Mouse (Mus musculus) liver, embryonic 13.5 days (tissue): ENCODE data around the gene H2-Q1. TPM values are rescaled to one million over a fixed set of nuclear protein-coding genes. Genes with fewer than 3 reads are reported as not detected.
A peak's percentile ranks its signal among the peaks of the same experiment; 100 is the strongest.
"Not testable (repeated sequence)": the region's sequence is repeated elsewhere in the genome, so short reads cannot be mapped to it uniquely, and the experiment has no call there.

Experiments used
- ATAC-seq: fragments of 200-750 bp; cut with Nextera tagmentation; 2 replicates; pipeline ENCODE4 v1.8.0; 2017; ENCODE audit warnings: low read depth, mild to moderate bottlenecking, moderate number of reproducible peaks, moderate library complexity
- DNase-seq: peaks from one replicate; pipeline ENCODE4 v3.0.0; 2022
- H3K27ac ChIP-seq: fragments of 300-500 bp; sonication (generic); 2 replicates; pipeline ENCODE4 v1.5.1; 2015; ENCODE audit warnings: moderate library complexity, mild to moderate bottlenecking, inconsistent platforms
- H3K27me3 ChIP-seq: fragments of 300-500 bp; sonication (generic); 2 replicates; pipeline ENCODE4 v1.6.1; 2015; ENCODE audit warnings: mild to moderate bottlenecking, inconsistent platforms
- H3K36me3 ChIP-seq: fragments of 300-500 bp; sonication (generic); 2 replicates; pipeline ENCODE4 v1.6.1; 2015; ENCODE audit warnings: mild to moderate bottlenecking, inconsistent platforms
- H3K4me1 ChIP-seq: fragments of 300-500 bp; sonication (generic); replicated peaks from 2 replicates; pipeline ENCODE4 v1.6.1; 2015; ENCODE audit warnings: inconsistent platforms
- H3K4me2 ChIP-seq: fragments of 300-500 bp; sonication (generic); 2 replicates; pipeline ENCODE4 v1.6.1; 2015; ENCODE audit warnings: inconsistent platforms, mild to moderate bottlenecking, moderate library complexity
- H3K4me3 ChIP-seq: fragments of 300-500 bp; sonication (generic); replicated peaks from 2 replicates; pipeline ENCODE4 v1.5.1; 2015; ENCODE audit warnings: mild to moderate bottlenecking, inconsistent platforms
- H3K9ac ChIP-seq: fragments of 300-500 bp; sonication (generic); 2 replicates; pipeline ENCODE4 v1.6.1; 2015; ENCODE audit warnings: mild to moderate bottlenecking, inconsistent platforms
- H3K9me3 ChIP-seq: fragments of 300-500 bp; sonication (generic); replicated peaks from 2 replicates; pipeline ENCODE4 v1.6.1; 2016; ENCODE audit warnings: inconsistent platforms
- WGBS: fragments of 180-500 bp; shearing (Covaris S2); methylation state at CpG from one replicate; pipeline ENCODE4 v1.1.7; 2015; ENCODE audit not compliant: insufficient replicate concordance; 5-methylcytosine and 5-hydroxymethylcytosine counted together
- polyA plus RNA-seq: library from polyadenylated mRNA; unstranded; fragments of >200 nt; fragmentation: Nextera tagmentation; extraction: Ambion mirVana; gene quantifications from 2 replicates; pipeline ENCODE4 v1.2.1, GENCODE M21; 2015

Gene H2-Q1
- polyA plus RNA-seq, 1 experiment from 2014 or later, result 1.0 TPM

- ATAC-seq (no peak), DNase-seq (no peak)
- Histone ChIP-seq H3K4me1 (no peaks in the 10 kb centered on the region; the same call in 1 of the 2 replicates), H3K36me3 (no peaks in the 10 kb centered on the region), H3K27me3 (0 out of 2 replicates have a peak, but pooled peaks cover 6% of the 10 kb centered on the region), H3K27ac (no peak overlapping the region), H3K4me2 (no peak overlapping the region), H3K4me3 (no peak overlapping the region), H3K9ac (no peak overlapping the region), H3K9me3 (peaks cover 2% of the 10 kb centered on the region; the same call in 1 of the 2 replicates)
- WGBS, result 55% methylated on average over 2 of the region's 2 CpGs
These were observed 16.9 kb upstream of the H2-Q1 start for GRCm38 (mm10) chr17:35303271-35303670.

GRCm38 (mm10) chr17:35303756-35304350 is 16.4 kb upstream of the H2-Q1 start:
- no peak overlapping the region for H3K4me3 ChIP-seq
- no peak overlapping the region for H3K27ac ChIP-seq
- peaks cover 2% of the 10 kb centered on the region; the same call in 1 of the 2 replicates for H3K9me3 ChIP-seq
- H3K27me3 ChIP-seq, result peaks cover 8% of the 10 kb centered on the region; the same call in 1 of the 2 replicates
- ATAC-seq (peak; percentile 59), DNase-seq (no peak)
- no peak overlapping the region for H3K4me2 ChIP-seq
- 67% methylated on average over 10 of the region's 10 CpGs for WGBS
- no peak overlapping the region for H3K9ac ChIP-seq
- no peaks in the 10 kb centered on the region; the same call in 1 of the 2 replicates for H3K4me1 ChIP-seq
- no peaks in the 10 kb centered on the region for H3K36me3 ChIP-seq

DNA sequence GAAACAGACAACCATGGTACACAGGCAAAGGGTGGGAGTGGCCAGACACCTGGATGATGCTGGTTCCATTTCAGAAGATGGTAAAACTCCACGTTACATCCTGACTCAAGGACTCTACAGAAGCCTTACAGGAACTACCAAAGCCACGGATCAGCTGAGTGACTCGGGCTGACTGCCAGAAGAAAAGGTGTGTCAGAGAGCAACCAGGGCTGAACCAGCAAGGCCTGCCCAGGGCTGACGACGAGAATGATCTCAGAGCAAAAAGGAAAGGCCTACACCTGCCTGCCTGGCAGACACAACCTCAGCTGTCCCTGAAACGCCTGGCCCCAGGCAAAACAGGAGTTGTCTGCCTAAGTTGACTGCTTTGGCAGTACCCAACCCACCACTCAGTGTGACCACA is 15.7 kb upstream of the H2-Q1 start:
- Histone ChIP-seq H3K9me3 (peaks cover 2% of the 10 kb centered on the region; the same call in 1 of the 2 replicates), H3K9ac (no peak overlapping the region), H3K27ac (no peak overlapping the region), H3K27me3 (peaks cover 11% of the 10 kb centered on the region; the same call in 1 of the 2 replicates), H3K4me2 (no peak overlapping the region), H3K4me1 (no peaks in the 10 kb centered on the region; the same call in 1 of the 2 replicates), H3K4me3 (no peak overlapping the region), H3K36me3 (no peaks in the 10 kb centered on the region)
- DNase-seq (no peak), ATAC-seq (no peak)
- 39% methylated on average over 6 of the region's 6 CpGs for WGBS

- not testable (repeated sequence) for H3K4me1 ChIP-seq, H3K27ac ChIP-seq, ATAC-seq, H3K9me3 ChIP-seq, H3K4me2 ChIP-seq, H3K36me3 ChIP-seq, H3K4me3 ChIP-seq, H3K9ac ChIP-seq, DNase-seq
- H3K27me3 ChIP-seq, result peaks cover 11% of the 10 kb centered on the region; the same call in 1 of the 2 replicates
- WGBS, result 56% methylated on average over 8 of the region's 8 CpGs
These were observed 15.3 kb upstream of the H2-Q1 start for GRCm38 (mm10) chr17:35304921-35305320.

- no peak for DNase-seq
- peaks cover 42% of the 10 kb centered on the region for H3K27me3 ChIP-seq
These were observed 1.5 kb upstream of the H2-Q1 start for GRCm38 (mm10) chr17:35318671-35319070.

GRCm38 (mm10) chr17:35325124-35325523 is 4.9 kb downstream of the H2-Q1 start:
- not testable (repeated sequence) for DNase-seq, H3K9ac ChIP-seq, ATAC-seq, H3K27ac ChIP-seq, H3K4me1 ChIP-seq, H3K4me2 ChIP-seq, H3K36me3 ChIP-seq, H3K4me3 ChIP-seq, H3K9me3 ChIP-seq
- 34% methylated on average over 1 of the region's 1 CpGs for WGBS
- peaks cover 22% of the 10 kb centered on the region for H3K27me3 ChIP-seq

More at GRCm38 (mm10) chr17:35318671-35319070, 1.5 kb upstream of the H2-Q1 start:
- Histone ChIP-seq H3K4me3 (no peak overlapping the region), H3K36me3 (no peaks in the 10 kb centered on the region), H3K27ac (no peak overlapping the region), H3K4me2 (no peak overlapping the region), H3K4me1 (no peaks in the 10 kb centered on the region; the same call in 1 of the 2 replicates), H3K9ac (no peak overlapping the region), H3K9me3 (no peaks in the 10 kb centered on the region)
- ATAC-seq, result no peak

DNA sequence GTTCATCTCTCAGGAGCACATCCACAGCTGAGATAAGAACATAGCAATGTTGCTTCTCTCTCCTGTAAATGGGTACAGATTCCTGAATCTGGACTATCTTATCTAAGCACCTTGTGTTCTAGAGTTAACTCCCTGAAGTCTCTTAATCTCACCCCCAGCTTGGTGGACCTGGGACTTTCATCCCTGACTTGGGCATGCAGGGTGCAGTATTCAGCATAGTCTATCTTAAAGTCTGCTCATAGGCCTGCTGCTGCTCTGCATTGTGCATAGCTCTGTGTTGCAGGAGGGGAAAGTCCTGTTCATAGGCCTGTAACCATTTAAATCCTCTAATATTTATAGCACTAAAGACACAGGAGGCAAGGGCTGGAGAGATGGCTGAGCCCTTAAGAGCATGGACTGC is 5.8 kb downstream of the H2-Q1 start:
- not testable (repeated sequence) for ATAC-seq, H3K27ac ChIP-seq, H3K9ac ChIP-seq, DNase-seq, H3K4me1 ChIP-seq, H3K9me3 ChIP-seq, H3K36me3 ChIP-seq, H3K4me3 ChIP-seq, H3K4me2 ChIP-seq
- peaks cover 13% of the 10 kb centered on the region for H3K27me3 ChIP-seq

- H3K36me3 ChIP-seq, H3K9ac ChIP-seq, H3K27me3 ChIP-seq, H3K4me2 ChIP-seq, H3K4me3 ChIP-seq, H3K27ac ChIP-seq, H3K4me1 ChIP-seq, ATAC-seq, H3K9me3 ChIP-seq, DNase-seq: not testable (repeated sequence)
- 40% methylated on average over 3 of the region's 3 CpGs for WGBS
These were observed 9.5 kb downstream of the H2-Q1 start for GRCm38 (mm10) chr17:35329714-35330113.

DNA sequence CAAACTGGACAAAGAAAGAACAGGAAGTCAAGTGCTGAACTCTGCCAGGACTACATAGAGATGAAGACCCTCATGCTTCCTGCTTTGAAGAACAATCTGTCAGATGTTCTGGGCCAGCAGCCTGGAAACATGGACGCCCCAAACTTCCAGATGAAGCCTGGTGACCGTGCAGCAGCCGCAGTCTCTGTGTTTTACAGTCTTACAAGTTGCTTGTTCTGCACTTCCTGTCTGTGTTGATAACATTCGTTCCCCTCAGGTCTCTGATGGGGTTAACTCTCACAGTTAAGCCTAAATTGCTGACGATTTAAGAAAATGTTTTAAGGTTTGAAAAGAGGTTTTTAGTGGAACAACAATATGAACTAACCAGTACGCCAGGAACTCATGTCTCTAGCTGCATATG is 11.3 kb downstream of the H2-Q1 start:
- 36% methylated on average over 6 of the region's 6 CpGs for WGBS
- not testable (repeated sequence) for H3K4me3 ChIP-seq, H3K9ac ChIP-seq, H3K27ac ChIP-seq, H3K4me2 ChIP-seq, H3K9me3 ChIP-seq, H3K4me1 ChIP-seq, H3K36me3 ChIP-seq, DNase-seq, H3K27me3 ChIP-seq, ATAC-seq

DNA sequence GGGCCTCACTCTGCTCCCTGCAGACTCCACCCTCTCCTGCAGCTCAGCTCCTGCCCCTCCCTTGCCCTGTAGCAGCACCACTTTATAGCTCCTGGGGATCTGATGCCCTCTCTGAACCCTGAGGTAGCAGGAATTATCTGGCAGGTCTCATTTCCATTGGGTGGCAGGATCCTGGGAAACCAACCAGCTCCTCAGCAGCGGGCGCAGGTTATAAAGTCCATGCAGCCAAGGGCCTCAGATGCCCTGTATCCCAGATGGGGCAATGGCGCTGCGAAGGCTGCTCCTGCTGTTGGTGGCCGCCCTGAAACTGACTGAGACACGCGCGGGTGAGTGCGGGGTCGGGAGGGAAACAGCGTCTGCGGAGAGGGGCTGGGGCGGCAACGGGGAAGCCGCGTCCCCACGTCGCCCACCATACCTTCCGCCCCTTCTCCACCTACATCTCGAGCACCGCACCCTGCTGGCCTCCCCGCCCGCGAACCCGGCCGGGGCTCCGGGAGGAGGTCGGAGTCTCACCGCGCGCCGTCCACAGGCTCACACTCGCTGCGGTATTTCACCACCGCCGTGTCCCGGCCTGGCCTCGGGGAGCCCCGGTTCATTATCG is 22.0 kb downstream of the H2-Q1 start, which contains the start of gene H2-Q2:
TSS of gene H2-Q2 (plus strand) at position 172 of the 601 bp plus-strand sequence.
- DNase-seq, result no peak
- Histone ChIP-seq H3K9me3 (no peaks in the 10 kb centered on the region), H3K4me3 (peak within 1 kb of the TSS; percentile 46), H3K27me3 (peaks cover 60% of the 10 kb centered on the region), H3K27ac (no peak within 1 kb of the TSS), H3K4me2 (peak within 1 kb of the TSS; percentile 60), H3K4me1 (0 out of 2 replicates have a peak, but pooled peaks cover 4% of the 10 kb centered on the region), H3K9ac (peak within 1 kb of the TSS; percentile 13; the same call in 1 of the 2 replicates), H3K36me3 (no peaks in the 10 kb centered on the region)
- ATAC-seq, result no peak
- 1% methylated on average over 40 of the region's 40 CpGs for WGBS

GRCm38 (mm10) chr17:35342711-35343476 is 22.7 kb downstream of the H2-Q1 start:
- Histone ChIP-seq H3K9ac (peak overlapping the region; percentile 13; the same call in 1 of the 2 replicates), H3K27ac (no peak overlapping the region), H3K9me3 (no peaks in the 10 kb centered on the region), H3K4me1 (0 out of 2 replicates have a peak, but pooled peaks cover 4% of the 10 kb centered on the region), H3K27me3 (peaks cover 60% of the 10 kb centered on the region), H3K4me2 (peak overlapping the region; percentile 60), H3K36me3 (no peaks in the 10 kb centered on the region), H3K4me3 (peak overlapping the region; percentile 46)
- WGBS, result 2% methylated on average over 46 of the region's 46 CpGs
- no peak for DNase-seq
- ATAC-seq, result no peak; the same call in 1 of the 2 replicates
